Mouse (Mus musculus): Measurements from ENCODE around the gene 4933407L21Rik.

- TF ChIP-seq CTCF (conservative IDR thresholded peaks at IDR 0.05 in 1 of 2, IDR thresholded peaks at IDR 0.05 in 1 of 2; ENCODE audit: low read depth in 2 of 2, low read length in 2 of 2) (no peak), SIN3A (IDR thresholded peaks at IDR 0.05; ENCODE audit: low read length) (no peak), HCFC1 (IDR thresholded peaks at IDR 0.05; ENCODE audit: low read depth, low read length) (no peak), POLR2A (IDR thresholded peaks at IDR 0.05; ENCODE audit: low read depth, low read length) (no peak), BHLHE40 (IDR thresholded peaks at IDR 0.05; ENCODE audit: low read depth, low read length) (no peak), ETS1 (conservative IDR thresholded peaks at IDR 0.05; ENCODE audit: low read depth, low read length) (no peak), ZNF384 (IDR thresholded peaks at IDR 0.05; ENCODE audit: low read depth, low read length) (no peak), SMC3 (IDR thresholded peaks at IDR 0.05; ENCODE audit: low read depth, low read length) (no peak), MAZ (IDR thresholded peaks at IDR 0.05; ENCODE audit: low read depth, low read length) (no peak), MEF2A (IDR thresholded peaks at IDR 0.05; ENCODE audit: borderline replicate concordance, low read depth, low read length) (no peak)
Measured at GRCm38 (mm10) chr1:85925183-85925582, 3.1 kb upstream of the 4933407L21Rik start.
